Mouse (Mus musculus) layer of hippocampus, adult 11-12 months (tissue): ENCODE results near the gene Sugct.

Source experiments
- DNase-seq: peaks from one replicate; pipeline ENCODE4 v3.0.0; 2022; ENCODE audit warnings: low spot score

Gene Sugct

GRCm38 (mm10) chr13:17038341-17038740, 657.0 kb downstream of the Sugct start:
- no peak for DNase-seq

- DNase-seq, result no peak
These were observed 657.5 kb downstream of the Sugct start for GRCm38 (mm10) chr13:17037899-17038298.

GRCm38 (mm10) chr13:17030761-17031160, 664.6 kb downstream of the Sugct start:
- DNase-seq, result no peak

DNA sequence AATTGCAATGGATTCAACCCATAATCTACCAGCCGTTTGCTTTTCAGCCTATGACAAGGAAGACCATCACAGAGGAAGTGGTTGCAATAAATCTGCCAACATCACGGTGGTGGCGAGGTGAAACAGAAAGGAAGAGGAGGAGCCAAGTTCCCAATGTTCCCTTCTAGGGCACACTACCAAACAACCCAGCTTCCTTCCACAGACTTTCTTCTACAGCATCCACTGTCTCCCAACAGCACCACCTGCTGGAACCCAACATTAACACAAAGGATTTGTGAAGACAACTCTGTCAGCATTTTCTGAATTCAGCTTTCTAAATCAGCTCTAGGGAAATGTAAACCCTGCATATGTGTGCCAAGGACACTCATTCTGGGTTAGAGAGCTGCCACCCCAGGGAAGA, 666.8 kb downstream of the Sugct start:
- peak; percentile 52 for DNase-seq

DNA sequence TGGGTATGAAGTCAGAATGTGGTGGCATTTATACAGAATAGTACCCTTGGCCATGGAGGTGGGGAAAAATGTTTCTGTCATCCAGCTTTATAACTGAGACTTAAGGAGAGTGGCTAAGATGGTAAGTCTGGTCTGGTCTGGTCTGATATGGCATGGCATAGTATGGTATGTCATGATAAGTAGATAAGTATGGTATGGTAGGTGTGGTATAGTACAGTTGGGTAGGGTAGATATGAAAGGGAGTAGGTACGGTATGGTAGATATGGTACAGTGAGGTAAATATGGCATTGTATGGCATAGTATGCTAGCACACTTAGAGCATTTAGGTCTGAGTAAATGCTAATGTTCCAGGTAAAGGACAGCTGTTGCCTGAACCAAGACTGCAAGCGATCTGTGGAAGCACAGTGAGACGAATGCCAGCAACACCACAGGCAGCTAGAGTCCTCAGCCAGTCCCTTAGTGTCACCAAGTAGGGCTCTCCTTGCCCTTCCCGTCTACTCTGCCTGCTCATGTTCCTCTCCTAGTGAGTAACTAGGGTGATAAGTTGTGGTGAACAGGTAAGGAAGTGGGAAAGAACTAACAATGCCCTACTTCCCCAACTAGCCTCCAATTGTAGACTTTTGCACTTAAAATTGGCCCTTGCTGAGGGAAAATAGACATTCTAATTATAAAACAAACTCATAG, 667.4 kb downstream of the Sugct start:
- no peak for DNase-seq

DNA sequence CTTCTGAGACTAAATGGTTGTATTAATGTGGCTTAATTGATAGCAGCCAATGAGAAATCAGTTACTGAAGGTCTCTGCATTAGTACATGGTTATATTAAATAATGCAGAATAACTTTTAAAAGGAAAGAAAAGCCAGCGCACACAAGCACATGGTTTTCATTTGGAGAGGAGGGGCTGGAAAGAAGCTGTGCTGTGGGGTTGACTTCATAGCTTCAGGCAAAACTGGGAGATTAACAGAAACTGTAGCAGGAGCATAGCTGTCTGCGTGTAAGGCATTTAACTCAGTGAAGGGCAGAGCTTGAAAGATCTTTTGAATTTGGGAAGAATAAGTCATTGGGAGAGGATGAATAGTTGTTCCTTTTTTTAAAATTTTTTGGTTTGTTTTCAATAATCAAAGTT, 668.4 kb downstream of the Sugct start:
- no peak for DNase-seq

DNA sequence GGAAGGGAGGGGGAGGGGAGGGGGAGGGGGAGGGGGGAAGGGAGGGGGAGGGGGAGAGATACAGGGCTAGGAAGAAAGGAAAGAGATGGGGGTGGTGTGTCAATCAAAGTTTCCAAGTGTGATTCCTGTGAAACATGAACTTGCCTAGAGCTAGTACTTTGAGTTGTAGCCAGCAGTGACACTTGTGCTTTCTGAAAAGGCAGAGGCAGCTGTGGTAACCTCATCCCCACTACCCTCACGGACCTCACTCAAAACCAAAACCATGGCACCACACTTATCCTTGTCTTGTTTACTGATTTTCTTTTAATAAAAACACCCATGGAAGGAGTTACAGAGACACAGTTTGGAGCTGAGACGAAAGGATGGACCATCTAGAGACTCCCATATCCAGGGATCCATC, 698.9 kb downstream of the Sugct start:
- no peak for DNase-seq

- no peak for DNase-seq
These were observed 700.0 kb downstream of the Sugct start for GRCm38 (mm10) chr13:16995321-16995720.

DNA sequence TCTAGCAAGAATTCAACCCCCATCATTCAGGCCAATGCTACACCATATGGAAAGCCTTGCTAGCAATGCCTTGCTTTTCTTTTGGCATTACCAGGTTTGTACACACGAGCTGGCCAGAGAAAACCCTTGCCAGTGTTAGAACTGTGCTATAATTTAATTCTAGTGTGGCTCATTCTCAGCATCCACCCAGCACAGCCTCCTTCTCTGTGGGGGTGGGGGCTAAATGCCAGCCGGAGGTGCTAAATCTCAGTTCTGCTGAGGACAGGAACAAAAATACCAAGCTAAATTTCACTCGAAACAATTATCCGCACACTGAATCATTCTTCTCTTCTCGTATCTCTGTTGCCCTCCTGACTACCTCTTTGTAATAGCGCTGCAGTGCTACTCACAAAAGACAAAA, 717.6 kb downstream of the Sugct start:
- peak; percentile 19 for DNase-seq

GRCm38 (mm10) chr13:16971277-16971676, 724.1 kb downstream of the Sugct start:
- DNase-seq, result no peak

DNA sequence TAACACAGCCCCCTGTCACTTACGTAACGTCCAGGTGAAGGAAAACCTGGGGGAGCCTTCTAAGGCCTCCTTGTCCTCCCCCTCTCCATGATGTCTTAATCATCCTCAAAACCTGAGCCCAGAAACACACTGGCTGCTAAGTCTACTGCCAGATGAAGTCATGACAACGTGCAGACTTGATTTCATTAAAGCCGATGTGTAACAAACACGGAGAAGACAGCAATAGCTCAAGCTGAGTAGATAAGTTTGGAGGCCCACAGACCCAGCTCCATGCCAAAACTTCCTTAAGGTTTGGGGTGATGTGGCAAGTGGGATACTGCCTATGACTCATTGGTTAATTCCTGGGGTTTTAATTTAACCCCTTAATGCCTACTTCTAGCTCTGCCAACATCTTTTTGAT, 726.4 kb downstream of the Sugct start:
- DNase-seq, result no peak

- DNase-seq, result peak; percentile 4
These were observed 730.4 kb downstream of the Sugct start for GRCm38 (mm10) chr13:16964823-16965475.

- DNase-seq, result no peak
These were observed 743.3 kb downstream of the Sugct start for GRCm38 (mm10) chr13:16952045-16952444.

GRCm38 (mm10) chr13:16939466-16939811, 755.9 kb downstream of the Sugct start:
- DNase-seq, result no peak

DNA sequence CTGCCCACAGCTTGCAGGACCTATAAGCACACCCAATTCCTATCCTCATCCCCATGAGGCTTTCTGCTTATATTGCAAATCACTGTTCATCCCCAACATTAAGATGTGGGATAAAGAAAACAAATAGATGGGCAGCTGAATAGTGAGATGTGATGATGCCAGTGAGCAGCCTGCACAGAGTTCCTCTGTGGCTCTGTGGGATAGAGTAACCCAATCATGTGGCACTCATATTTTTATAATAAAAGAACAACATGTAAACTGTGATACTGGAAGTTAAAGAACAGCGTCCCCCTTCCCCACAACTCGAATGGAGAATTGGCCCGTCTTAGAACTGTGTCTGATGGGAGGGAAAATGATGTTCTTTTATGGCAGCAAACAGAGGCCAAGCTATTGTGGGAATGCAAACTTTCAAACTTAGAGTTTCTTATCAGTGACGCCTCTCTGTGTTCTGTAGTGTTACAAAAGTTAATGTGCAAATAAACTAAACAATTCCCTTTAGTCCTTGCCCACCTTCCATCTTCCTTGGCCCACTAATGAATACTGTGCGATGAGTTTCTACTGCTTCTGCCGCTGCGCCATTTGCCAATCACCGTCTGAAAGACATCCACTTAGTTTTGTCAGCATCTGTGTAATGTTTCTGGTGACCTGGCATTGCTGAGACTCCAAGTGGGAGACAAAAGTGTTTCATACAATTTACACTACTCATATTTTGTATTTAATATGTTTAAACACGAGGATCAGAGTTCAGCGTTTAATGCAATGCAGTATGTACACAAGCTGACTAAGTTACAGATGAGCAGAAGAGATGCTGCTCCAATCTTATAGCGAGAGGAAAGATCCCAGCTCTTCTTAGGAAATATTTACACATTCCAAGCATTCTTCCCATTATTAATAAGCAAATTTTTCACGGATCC, 756.5 kb downstream of the Sugct start:
- DNase-seq, result no peak

DNA sequence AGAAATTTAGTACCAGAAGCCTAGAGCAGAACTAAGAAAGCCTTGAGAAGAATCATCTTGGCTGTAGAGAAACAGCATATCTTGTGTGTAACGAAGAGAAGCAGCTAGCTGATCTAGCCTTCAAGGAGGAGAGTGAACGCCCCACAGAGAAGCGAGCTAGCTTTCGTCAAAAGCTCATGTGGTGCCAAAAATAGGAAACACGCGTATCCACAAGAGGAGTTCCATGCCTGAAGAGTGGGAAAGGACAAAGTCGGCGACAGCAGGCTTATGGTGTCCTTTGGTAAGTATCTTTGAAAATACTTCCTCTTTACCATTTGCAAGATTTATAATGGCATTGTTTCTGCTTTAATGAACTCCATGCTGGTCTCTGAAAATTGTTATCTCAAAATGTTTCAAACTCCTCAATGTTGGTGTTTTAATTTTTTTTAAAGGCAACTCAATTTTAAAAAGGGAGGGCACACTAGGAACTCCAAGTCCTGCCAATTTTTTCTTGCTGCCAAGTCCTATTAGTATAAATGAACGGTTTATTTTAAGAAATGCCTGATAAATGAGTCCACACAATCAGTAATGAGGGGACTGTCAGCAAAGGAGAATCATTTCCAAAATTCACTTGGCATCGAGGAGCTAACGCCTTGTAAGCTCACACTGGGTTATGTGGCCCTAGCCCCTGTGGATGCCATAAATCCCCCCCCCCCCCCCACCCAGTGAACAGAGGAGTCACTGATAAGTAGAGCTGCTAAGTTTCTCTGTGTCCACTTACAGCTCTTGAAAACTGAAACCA, 757.7 kb downstream of the Sugct start:
- peak; percentile 39 for DNase-seq

DNA sequence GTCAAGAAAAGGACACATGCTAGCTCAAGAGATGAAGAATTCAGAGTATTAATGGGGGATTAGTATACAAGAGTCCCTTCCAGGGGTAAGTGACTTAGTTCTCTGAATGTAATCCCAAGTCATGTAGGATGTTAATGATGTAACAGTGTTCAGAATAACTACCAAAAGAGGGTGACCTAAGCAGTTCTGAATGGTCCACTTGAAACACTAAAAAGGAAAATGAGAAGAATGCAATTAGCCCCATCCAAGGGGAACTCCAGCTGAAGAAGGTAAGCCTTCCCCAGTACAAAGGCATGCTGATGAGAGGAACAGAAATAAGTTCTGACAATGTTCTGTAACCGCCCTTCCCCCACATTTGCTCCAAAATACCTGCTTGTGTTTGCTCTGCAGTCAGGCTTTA, 760.3 kb downstream of the Sugct start:
- no peak for DNase-seq

- DNase-seq, result no peak
These were observed 761.8 kb downstream of the Sugct start for GRCm38 (mm10) chr13:16933600-16933999.

DNA sequence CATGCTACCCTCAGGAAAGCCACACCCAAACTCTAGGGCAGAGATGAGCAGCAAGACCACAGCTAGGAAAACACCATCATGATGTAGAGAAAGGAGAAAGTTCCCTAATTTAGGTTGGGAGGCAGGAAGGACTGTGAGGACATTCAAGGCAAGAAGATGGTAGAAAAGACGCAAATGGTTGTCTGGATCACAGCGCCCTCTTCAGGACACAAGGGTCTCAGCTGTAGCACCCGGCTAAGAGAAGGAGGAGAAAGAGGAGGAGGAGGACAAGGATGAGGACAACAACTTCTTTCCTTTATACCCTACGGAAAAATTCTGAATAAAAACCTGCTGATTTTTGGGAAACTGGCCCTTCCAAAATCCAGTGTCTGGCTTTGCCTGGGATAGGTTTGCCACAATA, 774.0 kb downstream of the Sugct start:
- DNase-seq, result no peak

- DNase-seq, result no peak
These were observed 779.7 kb downstream of the Sugct start for GRCm38 (mm10) chr13:16915697-16916096.

GRCm38 (mm10) chr13:16912214-16912613, 783.1 kb downstream of the Sugct start:
- DNase-seq, result no peak

DNA sequence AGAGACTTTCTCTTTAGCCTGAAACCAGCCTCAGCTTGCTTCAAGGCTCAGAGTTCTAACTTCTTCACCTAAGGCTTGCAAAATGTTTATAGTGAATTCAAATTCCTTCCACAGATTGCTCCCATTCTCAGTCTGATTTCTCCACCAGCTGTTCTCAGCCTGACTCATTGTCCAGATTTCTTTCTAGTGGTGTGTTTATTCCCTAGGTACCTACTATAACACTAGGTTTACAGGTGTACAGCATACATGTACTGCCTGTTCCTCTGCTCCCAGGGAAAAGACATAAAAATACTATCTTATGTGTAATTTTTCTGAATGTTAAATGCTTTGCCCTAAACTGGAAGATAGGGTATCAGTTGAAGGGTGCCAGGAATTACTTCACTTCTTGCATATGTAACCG, 788.4 kb downstream of the Sugct start:
- DNase-seq, result no peak
